Mouse (Mus musculus): ENCODE data around the gene AU040320. TPM values are rescaled to one million over a fixed set of nuclear protein-coding genes. Genes with fewer than 3 reads are reported as not detected.

The AU040320 gene
- polyA plus RNA-seq, 1 experiment from 2014 or later = 30.1 TPM

- no peaks in the 10 kb centered on the region for H3K9me3 ChIP-seq (ENCODE audit: control insufficient read depth, low read depth, low read length)
- H3K9ac ChIP-seq (replicated peaks; ENCODE audit: low read depth, low read length) = no peak overlapping the region
- ATAC-seq (ENCODE audit: insufficient number of reproducible peaks, insufficient read depth, low FRiP score, low read depth) = no peak
- WGBS = 80% methylated on average over 9 of the region's 9 CpGs
- H3K4me2 ChIP-seq (replicated peaks; ENCODE audit: low read depth, low read length) = no peak overlapping the region
- no peak overlapping the region for H3K4me3 ChIP-seq (ENCODE audit: low read depth, low read length)
- H3K4me1 ChIP-seq (ENCODE audit: control insufficient read depth, insufficient read depth, low read length) = no peaks in the 10 kb centered on the region
- H3K27ac ChIP-seq (ENCODE audit: low read length) = no peak overlapping the region
- H3K27me3 ChIP-seq (ENCODE audit: control insufficient read depth, insufficient read depth, low read length) = no peaks in the 10 kb centered on the region
- H3K36me3 ChIP-seq (ENCODE audit: control insufficient read depth, insufficient read depth, low read length) = no peaks in the 10 kb centered on the region; the same call in 1 of the 2 replicates
Observed at GRCm38 (mm10) chr4:126822891-126823882, 69.8 kb downstream of the AU040320 start.

- 86% methylated on average over 5 of the region's 5 CpGs for WGBS
- no peak overlapping the region for H3K4me2 ChIP-seq (replicated peaks; ENCODE audit: low read depth, low read length)
- H3K9me3 ChIP-seq (ENCODE audit: control insufficient read depth, low read depth, low read length) = no peaks in the 10 kb centered on the region
- H3K4me1 ChIP-seq (ENCODE audit: control insufficient read depth, insufficient read depth, low read length) = no peaks in the 10 kb centered on the region
- no peak for ATAC-seq (ENCODE audit: insufficient number of reproducible peaks, insufficient read depth, low FRiP score, low read depth)
- H3K36me3 ChIP-seq (ENCODE audit: control insufficient read depth, insufficient read depth, low read length) = no peaks in the 10 kb centered on the region; the same call in 1 of the 2 replicates
- H3K9ac ChIP-seq (replicated peaks; ENCODE audit: low read depth, low read length) = no peak overlapping the region
- H3K27ac ChIP-seq (ENCODE audit: low read length) = no peak overlapping the region
- H3K27me3 ChIP-seq (ENCODE audit: control insufficient read depth, insufficient read depth, low read length) = no peaks in the 10 kb centered on the region
- no peak overlapping the region for H3K4me3 ChIP-seq (ENCODE audit: low read depth, low read length)
Observed at GRCm38 (mm10) chr4:126823917-126824316, 70.6 kb downstream of the AU040320 start.

DNA sequence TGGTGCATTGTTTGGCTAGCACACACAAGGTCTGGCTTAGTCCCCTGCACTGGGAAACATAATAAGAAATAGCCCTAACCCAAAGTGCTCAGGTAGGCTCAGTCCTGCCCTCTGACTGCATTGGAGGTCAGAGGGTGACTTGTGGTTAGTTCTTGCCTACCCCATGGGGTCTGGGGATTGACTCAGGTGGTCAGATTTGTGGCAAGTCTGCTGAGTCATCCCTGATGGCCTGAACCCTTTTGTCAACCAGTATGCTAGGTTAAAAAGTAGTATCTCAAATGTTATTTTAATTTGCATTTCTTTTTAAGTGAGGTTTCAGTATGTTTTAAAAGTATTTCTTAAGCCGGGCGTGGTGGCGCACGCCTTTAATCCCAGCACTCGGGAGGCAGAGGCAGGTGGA, 77.8 kb downstream of the AU040320 start:
- Histone ChIP-seq H3K27ac (ENCODE audit: low read length) (no peak overlapping the region), H3K27me3 (ENCODE audit: control insufficient read depth, insufficient read depth, low read length) (no peaks in the 10 kb centered on the region), H3K4me1 (ENCODE audit: control insufficient read depth, insufficient read depth, low read length) (no peaks in the 10 kb centered on the region), H3K9me3 (ENCODE audit: control insufficient read depth, low read depth, low read length) (no peaks in the 10 kb centered on the region), H3K9ac (replicated peaks; ENCODE audit: low read depth, low read length) (no peak overlapping the region), H3K4me2 (replicated peaks; ENCODE audit: low read depth, low read length) (no peak overlapping the region), H3K4me3 (ENCODE audit: low read depth, low read length) (no peak overlapping the region), H3K36me3 (ENCODE audit: control insufficient read depth, insufficient read depth, low read length) (peaks cover 18% of the 10 kb centered on the region)
- 95% methylated on average over 5 of the region's 5 CpGs for WGBS
- ATAC-seq (ENCODE audit: insufficient number of reproducible peaks, insufficient read depth, low FRiP score, low read depth) = no peak

DNA sequence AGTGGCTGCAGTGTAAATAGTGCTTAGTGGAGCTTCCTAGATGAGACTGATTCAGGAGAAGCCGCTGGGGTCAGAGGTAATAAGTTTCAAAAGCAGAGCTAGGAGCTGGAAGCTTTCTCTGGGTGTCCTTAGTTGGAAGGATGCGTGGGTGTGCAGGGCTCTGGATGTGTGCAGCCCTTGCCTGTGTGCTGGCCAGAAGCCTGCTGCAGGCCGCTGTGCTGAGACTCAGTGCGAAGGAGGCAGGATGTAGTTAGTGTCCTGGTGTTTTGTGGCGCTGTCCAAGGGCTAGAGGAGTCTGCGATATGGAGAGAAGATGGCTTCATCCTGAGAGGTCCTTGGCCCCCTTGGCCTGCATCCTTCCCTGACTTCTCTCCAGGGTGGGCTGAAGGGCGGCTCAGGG, 85.5 kb downstream of the AU040320 start:
- Histone ChIP-seq H3K9ac (replicated peaks; ENCODE audit: low read depth, low read length) (no peak overlapping the region), H3K4me2 (replicated peaks; ENCODE audit: low read depth, low read length) (no peak overlapping the region), H3K9me3 (ENCODE audit: control insufficient read depth, low read depth, low read length) (no peaks in the 10 kb centered on the region), H3K4me3 (ENCODE audit: low read depth, low read length) (no peak overlapping the region), H3K4me1 (ENCODE audit: control insufficient read depth, insufficient read depth, low read length) (no peaks in the 10 kb centered on the region), H3K27ac (ENCODE audit: low read length) (no peak overlapping the region), H3K27me3 (ENCODE audit: control insufficient read depth, insufficient read depth, low read length) (no peaks in the 10 kb centered on the region), H3K36me3 (ENCODE audit: control insufficient read depth, insufficient read depth, low read length) (peaks cover 20% of the 10 kb centered on the region)
- WGBS = 77% methylated on average over 7 of the region's 7 CpGs
- no peak for ATAC-seq (ENCODE audit: insufficient number of reproducible peaks, insufficient read depth, low FRiP score, low read depth)

DNA sequence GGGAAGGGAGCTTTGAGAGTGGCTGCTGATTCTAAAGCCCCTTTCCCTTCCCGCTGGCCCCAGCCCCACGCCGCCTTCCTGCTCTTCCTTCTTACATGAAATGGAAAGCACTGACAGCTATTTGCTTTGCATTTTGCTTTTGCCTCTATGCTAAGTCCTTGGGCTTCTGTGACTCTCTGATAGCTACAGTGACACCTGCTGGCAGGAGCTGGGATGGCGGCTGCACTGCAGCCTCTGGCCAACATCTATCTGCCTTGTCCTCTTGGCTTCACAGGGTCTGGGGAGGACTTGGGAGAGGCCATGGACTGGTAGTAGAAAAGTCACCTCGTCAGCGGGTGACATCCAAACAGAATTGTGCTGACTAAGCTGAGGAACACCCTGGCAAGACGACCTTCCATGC, 86.5 kb downstream of the AU040320 start:
- Histone ChIP-seq H3K36me3 (ENCODE audit: control insufficient read depth, insufficient read depth, low read length) (peaks cover 20% of the 10 kb centered on the region), H3K4me2 (replicated peaks; ENCODE audit: low read depth, low read length) (no peak overlapping the region), H3K4me3 (ENCODE audit: low read depth, low read length) (no peak overlapping the region), H3K4me1 (ENCODE audit: control insufficient read depth, insufficient read depth, low read length) (no peaks in the 10 kb centered on the region), H3K9me3 (ENCODE audit: control insufficient read depth, low read depth, low read length) (no peaks in the 10 kb centered on the region), H3K27ac (ENCODE audit: low read length) (no peak overlapping the region), H3K27me3 (ENCODE audit: control insufficient read depth, insufficient read depth, low read length) (no peaks in the 10 kb centered on the region), H3K9ac (replicated peaks; ENCODE audit: low read depth, low read length) (no peak overlapping the region)
- 0 out of 2 replicates have a peak, but pooled peaks have one; percentile 33 for ATAC-seq (ENCODE audit: insufficient number of reproducible peaks, insufficient read depth, low FRiP score, low read depth)
- WGBS = 16% methylated on average over 7 of the region's 7 CpGs

DNA sequence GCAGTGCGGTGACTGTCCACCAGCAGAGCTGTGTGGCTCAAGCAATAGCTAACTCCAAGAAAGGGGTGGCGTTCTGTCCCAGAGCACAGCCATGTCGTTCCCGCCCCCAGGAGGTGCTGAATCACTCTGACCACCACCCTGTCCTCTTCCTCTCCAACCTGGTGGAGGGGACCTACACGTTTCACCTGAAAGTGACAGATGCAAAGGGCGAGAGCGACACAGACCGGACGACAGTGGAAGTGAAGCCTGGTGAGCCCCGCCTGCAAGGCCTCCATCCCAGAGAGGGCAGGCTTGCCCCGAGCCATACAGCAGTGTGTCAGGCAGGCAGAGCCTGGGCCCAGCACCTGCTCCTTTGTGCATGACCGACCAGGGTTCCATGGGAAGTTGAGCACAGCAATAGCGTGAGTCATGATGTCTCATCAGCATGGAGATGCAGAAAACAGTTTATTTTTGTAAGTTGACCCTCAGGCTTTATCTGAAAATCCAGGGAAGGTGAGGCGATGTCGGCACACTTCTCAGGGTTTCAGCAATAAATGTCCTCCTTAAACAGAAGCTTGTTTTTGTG, 87.7 kb downstream of the AU040320 start:
- Histone ChIP-seq H3K4me2 (replicated peaks; ENCODE audit: low read depth, low read length) (no peak overlapping the region), H3K9ac (replicated peaks; ENCODE audit: low read depth, low read length) (no peak overlapping the region), H3K4me1 (ENCODE audit: control insufficient read depth, insufficient read depth, low read length) (no peaks in the 10 kb centered on the region), H3K27me3 (ENCODE audit: control insufficient read depth, insufficient read depth, low read length) (no peaks in the 10 kb centered on the region), H3K36me3 (ENCODE audit: control insufficient read depth, insufficient read depth, low read length) (peaks cover 11% of the 10 kb centered on the region), H3K4me3 (ENCODE audit: low read depth, low read length) (no peak overlapping the region), H3K9me3 (ENCODE audit: control insufficient read depth, low read depth, low read length) (no peaks in the 10 kb centered on the region), H3K27ac (ENCODE audit: low read length) (no peak overlapping the region)
- no peak for ATAC-seq (ENCODE audit: insufficient number of reproducible peaks, insufficient read depth, low FRiP score, low read depth)
- WGBS = 92% methylated on average over 15 of the region's 15 CpGs

GRCm38 (mm10) chr4:126842911-126843310, 89.6 kb downstream of the AU040320 start:
- Histone ChIP-seq H3K4me1 (ENCODE audit: control insufficient read depth, insufficient read depth, low read length) (no peaks in the 10 kb centered on the region), H3K27me3 (ENCODE audit: control insufficient read depth, insufficient read depth, low read length) (no peaks in the 10 kb centered on the region), H3K9me3 (ENCODE audit: control insufficient read depth, low read depth, low read length) (no peaks in the 10 kb centered on the region), H3K4me3 (ENCODE audit: low read depth, low read length) (no peak overlapping the region), H3K27ac (ENCODE audit: low read length) (no peak overlapping the region), H3K4me2 (replicated peaks; ENCODE audit: low read depth, low read length) (no peak overlapping the region), H3K9ac (replicated peaks; ENCODE audit: low read depth, low read length) (no peak overlapping the region), H3K36me3 (ENCODE audit: control insufficient read depth, insufficient read depth, low read length) (peaks cover 17% of the 10 kb centered on the region)
- 53% methylated on average over 3 of the region's 3 CpGs for WGBS
- no peak for ATAC-seq (ENCODE audit: insufficient number of reproducible peaks, insufficient read depth, low FRiP score, low read depth)

DNA sequence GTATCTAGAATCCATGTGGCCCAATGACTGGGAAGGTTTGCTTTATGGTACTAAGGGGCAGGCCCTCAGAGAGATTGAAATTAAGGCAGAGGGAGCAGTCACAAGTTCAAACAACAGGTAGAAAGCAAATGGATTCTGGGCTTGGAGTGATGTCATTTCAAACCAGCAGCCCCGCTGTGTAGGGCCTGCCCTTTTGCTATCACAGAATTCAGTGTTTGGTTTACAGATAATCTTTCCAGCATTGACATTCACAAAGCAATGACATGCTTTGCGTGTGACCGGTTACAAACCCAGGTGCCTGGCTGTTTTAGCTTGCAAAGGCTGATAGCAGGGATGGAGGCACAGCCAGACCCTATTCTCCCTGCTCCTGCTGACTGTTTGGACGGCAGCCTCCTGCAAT, 92.3 kb downstream of the AU040320 start:
- Histone ChIP-seq H3K4me3 (ENCODE audit: low read depth, low read length) (no peak overlapping the region), H3K9ac (replicated peaks; ENCODE audit: low read depth, low read length) (no peak overlapping the region), H3K27me3 (ENCODE audit: control insufficient read depth, insufficient read depth, low read length) (no peaks in the 10 kb centered on the region), H3K9me3 (ENCODE audit: control insufficient read depth, low read depth, low read length) (no peaks in the 10 kb centered on the region), H3K4me1 (ENCODE audit: control insufficient read depth, insufficient read depth, low read length) (no peaks in the 10 kb centered on the region; the same call in 1 of the 2 replicates), H3K27ac (ENCODE audit: low read length) (no peak overlapping the region), H3K4me2 (replicated peaks; ENCODE audit: low read depth, low read length) (no peak overlapping the region), H3K36me3 (ENCODE audit: control insufficient read depth, insufficient read depth, low read length) (peaks cover 19% of the 10 kb centered on the region)
- 54% methylated on average over 4 of the region's 4 CpGs for WGBS
- ATAC-seq (ENCODE audit: insufficient number of reproducible peaks, insufficient read depth, low FRiP score, low read depth) = peak; percentile 56; the same call in 1 of the 2 replicates

Data from stomach, embryonic 14.5 days (tissue).